Mouse (Mus musculus) intestine, embryonic 16.5 days (tissue): ENCODE results near the gene Tmem201. TPM values are rescaled to one million over a fixed set of nuclear protein-coding genes. Genes with fewer than 3 reads are reported as not detected.
A peak's percentile ranks its signal among the peaks of the same experiment; 100 is the strongest.

Source experiments
- ATAC-seq: fragments of 200-750 bp; cut with Nextera tagmentation; 2 replicates; pipeline ENCODE4 v1.8.0; 2017; ENCODE audit warnings: moderate TSS enrichment, moderate library complexity
- H3K27ac ChIP-seq: fragments of 300-500 bp; sonication (generic); 2 replicates; pipeline ENCODE4 v1.5.1; 2014; ENCODE audit warnings: mild to moderate bottlenecking, low read length
- H3K27me3 ChIP-seq: fragments of 300-500 bp; sonication (generic); replicated peaks from 2 replicates; pipeline ENCODE4 v1.6.1; 2014; ENCODE audit warnings: low read length, control low read depth, mixed read lengths; ENCODE audit not compliant: control insufficient read depth, insufficient read depth
- H3K36me3 ChIP-seq: fragments of 300-500 bp; sonication (generic); 2 replicates; pipeline ENCODE4 v1.6.1; 2014; ENCODE audit warnings: low read length, control low read depth; ENCODE audit not compliant: control insufficient read depth, insufficient read depth
- H3K4me1 ChIP-seq: fragments of 300-500 bp; sonication (generic); 2 replicates; pipeline ENCODE4 v1.6.1; 2014; ENCODE audit warnings: low read length, control low read depth, mixed read lengths; ENCODE audit not compliant: control insufficient read depth, insufficient read depth
- H3K4me2 ChIP-seq: fragments of 300-500 bp; sonication (generic); 2 replicates; pipeline ENCODE4 v1.6.1; 2014; ENCODE audit warnings: low read depth, low read length, control low read depth
- H3K4me3 ChIP-seq: fragments of 300-500 bp; sonication (generic); 2 replicates; pipeline ENCODE4 v1.5.1; 2014; ENCODE audit warnings: mild to moderate bottlenecking, low read length
- H3K9ac ChIP-seq: fragments of 300-500 bp; sonication (generic); 2 replicates; pipeline ENCODE4 v1.6.1; 2014; ENCODE audit warnings: low read depth, low read length
- H3K9me3 ChIP-seq: fragments of 300-500 bp; sonication (generic); 2 replicates; pipeline ENCODE4 v1.6.1; 2016; ENCODE audit warnings: low read length, control low read depth; ENCODE audit not compliant: control insufficient read depth
- WGBS: fragments of 180-500 bp; shearing (Covaris S2); extraction: QIAGEN DNeasy Blood & Tissue Kit; methylation state at CpG from one replicate; pipeline ENCODE4 v1.1.7; 2014; 5-methylcytosine and 5-hydroxymethylcytosine counted together
- polyA plus RNA-seq: library from polyadenylated mRNA; unstranded; fragments of >200 nt; fragmentation: Nextera tagmentation; extraction: Ambion mirVana; gene quantifications from 2 replicates; pipeline ENCODE4 v1.2.1, GENCODE M21; 2015

Tmem201 gene
- polyA plus RNA-seq, 1 experiment from 2014 or later, result 22.8 TPM

- peaks cover 16% of the 10 kb centered on the region; the same call in 1 of the 2 replicates for H3K36me3 ChIP-seq
- no peak overlapping the region for H3K4me2 ChIP-seq
- ATAC-seq, result no peak
- no peaks in the 10 kb centered on the region for H3K9me3 ChIP-seq
- WGBS, result 67% methylated on average over 15 of the region's 15 CpGs
- 0 out of 2 replicates have a peak, but pooled peaks cover under 1% of the 10 kb centered on the region for H3K4me1 ChIP-seq
- H3K4me3 ChIP-seq, result no peak overlapping the region
- H3K27ac ChIP-seq, result no peak overlapping the region
- no peak overlapping the region for H3K9ac ChIP-seq
- no peaks in the 10 kb centered on the region for H3K27me3 ChIP-seq
Observed at GRCm38 (mm10) chr4:149725661-149726350, 12.0 kb downstream of the Tmem201 start.

DNA sequence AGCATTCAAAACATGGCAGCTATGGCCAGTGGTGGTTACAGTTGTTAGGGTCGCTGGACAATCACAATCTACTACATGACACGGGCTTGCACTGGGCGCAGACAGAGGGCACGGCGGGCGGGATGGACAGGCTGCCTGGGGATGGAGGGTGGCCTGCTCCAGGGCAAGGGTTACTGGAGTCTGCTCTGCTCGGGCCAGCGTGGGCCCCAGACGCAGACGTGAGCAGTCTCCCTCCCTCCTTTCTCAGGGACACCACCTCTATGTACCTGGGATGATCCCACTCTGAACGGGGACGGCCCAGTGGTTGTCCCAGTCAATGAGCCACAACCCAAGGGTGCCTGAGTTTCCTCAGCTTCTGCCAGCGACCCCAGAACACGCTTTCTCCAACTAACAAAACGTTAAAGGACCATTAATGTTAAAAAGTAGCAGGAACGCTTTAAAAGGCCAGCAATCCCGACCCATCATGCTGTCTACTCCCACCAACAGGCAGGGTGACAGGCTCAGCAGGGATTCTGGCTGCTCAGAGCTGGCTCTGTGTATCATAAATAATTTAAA is 12.9 kb downstream of the Tmem201 start:
- H3K4me2 ChIP-seq, result no peak overlapping the region
- H3K36me3 ChIP-seq, result peaks cover 24% of the 10 kb centered on the region; the same call in 1 of the 2 replicates
- H3K27ac ChIP-seq, result no peak overlapping the region
- H3K4me3 ChIP-seq, result no peak overlapping the region
- H3K4me1 ChIP-seq, result no peaks in the 10 kb centered on the region
- no peaks in the 10 kb centered on the region for H3K9me3 ChIP-seq
- H3K27me3 ChIP-seq, result no peaks in the 10 kb centered on the region
- H3K9ac ChIP-seq, result no peak overlapping the region
- ATAC-seq, result no peak
- 90% methylated on average over 16 of the region's 17 CpGs for WGBS

DNA sequence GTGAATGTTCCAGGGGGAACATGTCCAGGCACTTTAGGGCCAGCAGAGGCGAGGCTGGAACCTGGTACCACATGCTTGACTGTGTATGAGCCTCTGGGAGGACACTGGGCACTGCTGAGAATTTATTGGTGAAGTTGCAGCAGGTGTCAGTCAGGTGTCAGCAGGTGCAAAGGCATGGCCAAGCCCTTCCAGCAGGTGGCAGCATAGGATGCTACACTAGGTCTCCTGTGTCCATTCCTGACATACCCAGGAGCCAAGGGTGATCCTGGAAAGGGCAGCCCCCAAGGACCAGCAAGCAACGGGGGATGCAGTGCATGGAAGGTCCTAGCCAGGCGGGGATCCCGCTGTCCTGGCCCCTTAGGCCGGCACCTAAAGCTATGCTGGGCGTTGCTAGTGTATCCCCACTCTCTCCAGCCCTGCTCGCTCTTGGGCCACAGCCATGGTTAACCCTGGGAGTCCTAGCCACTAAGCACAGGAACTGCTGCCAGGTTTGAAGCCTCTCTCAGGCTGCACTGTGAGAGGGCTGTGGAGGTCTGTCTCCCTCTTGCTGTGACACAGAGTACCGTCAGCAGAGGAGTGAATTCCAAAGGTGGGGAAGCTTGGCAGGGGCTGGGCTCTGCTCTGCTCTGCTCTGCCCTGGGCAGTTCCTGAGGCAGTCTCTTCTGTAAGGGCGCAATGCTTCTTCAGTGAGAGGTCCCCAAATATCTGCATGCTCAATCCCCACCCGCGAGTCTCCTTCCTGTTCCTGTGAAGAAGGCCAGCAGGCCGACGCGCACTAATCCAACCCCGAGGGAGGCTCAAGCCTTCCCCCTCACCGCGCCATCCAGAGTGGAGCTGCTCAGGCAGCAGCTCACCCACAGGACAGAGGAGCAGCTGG is 13.8 kb downstream of the Tmem201 start:
- peaks cover 25% of the 10 kb centered on the region; the same call in 1 of the 2 replicates for H3K36me3 ChIP-seq
- WGBS, result 75% methylated on average over 17 of the region's 17 CpGs
- H3K27me3 ChIP-seq, result no peaks in the 10 kb centered on the region
- H3K4me2 ChIP-seq, result no peak overlapping the region
- H3K9me3 ChIP-seq, result no peaks in the 10 kb centered on the region
- no peak overlapping the region for H3K27ac ChIP-seq
- no peak overlapping the region for H3K9ac ChIP-seq
- ATAC-seq, result peak; percentile 39; the same call in 1 of the 2 replicates
- H3K4me3 ChIP-seq, result no peak overlapping the region
- no peaks in the 10 kb centered on the region for H3K4me1 ChIP-seq

- Histone ChIP-seq H3K36me3 (peaks cover 32% of the 10 kb centered on the region), H3K27ac (no peak overlapping the region), H3K4me1 (no peaks in the 10 kb centered on the region), H3K9me3 (no peaks in the 10 kb centered on the region), H3K4me2 (no peak overlapping the region), H3K4me3 (no peak overlapping the region), H3K27me3 (no peaks in the 10 kb centered on the region), H3K9ac (no peak overlapping the region)
- WGBS, result 90% methylated on average over 12 of the region's 12 CpGs
- ATAC-seq, result no peak
Observed at GRCm38 (mm10) chr4:149723021-149723390, 14.8 kb downstream of the Tmem201 start.

DNA sequence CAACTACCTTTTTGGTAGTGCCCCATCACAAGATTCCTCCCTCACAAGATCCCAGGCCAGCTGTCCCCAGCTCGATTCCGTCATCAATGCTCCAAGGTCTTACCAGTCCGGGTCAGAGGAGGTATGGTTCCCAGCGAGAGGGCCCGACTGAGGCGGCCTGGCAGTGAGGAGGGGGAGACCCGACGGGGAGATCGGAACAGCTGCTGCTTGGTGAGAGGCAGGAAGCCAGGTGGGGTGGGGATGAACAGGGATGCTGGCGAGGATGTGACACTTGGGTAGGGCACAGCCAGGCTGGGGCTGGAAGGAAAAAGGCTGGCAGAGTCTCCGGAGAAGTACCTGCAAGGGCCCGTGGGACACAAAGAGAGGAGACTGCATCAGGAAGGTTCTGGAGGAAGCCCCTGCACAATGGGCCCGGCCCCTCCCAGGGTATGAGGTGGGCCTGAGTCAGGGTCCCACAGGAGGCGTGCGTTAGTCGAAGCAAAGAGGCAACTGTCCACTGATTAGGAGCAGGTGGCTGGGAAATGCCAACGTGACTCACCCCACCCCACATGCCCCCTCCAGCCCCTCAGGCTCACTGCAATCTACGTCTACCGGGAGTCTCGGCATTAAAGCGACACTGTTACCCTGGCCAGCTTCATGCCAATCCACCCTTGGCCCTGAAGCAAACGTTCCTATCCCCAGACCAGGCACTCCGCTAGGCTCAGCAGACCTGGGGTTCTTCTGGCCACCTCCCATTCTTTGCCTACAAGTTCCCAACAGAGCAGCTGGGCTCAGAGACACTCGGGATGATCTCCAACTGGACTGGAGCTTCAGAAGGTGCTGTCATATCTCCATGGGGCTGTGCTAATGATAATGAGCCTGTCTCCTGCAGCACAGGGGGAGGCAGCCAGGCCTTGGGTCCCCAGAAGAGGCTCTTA is 15.5 kb downstream of the Tmem201 start:
- ATAC-seq, result no peak
- WGBS, result 81% methylated on average over 24 of the region's 24 CpGs
- H3K36me3 ChIP-seq, result peaks cover 33% of the 10 kb centered on the region

DNA sequence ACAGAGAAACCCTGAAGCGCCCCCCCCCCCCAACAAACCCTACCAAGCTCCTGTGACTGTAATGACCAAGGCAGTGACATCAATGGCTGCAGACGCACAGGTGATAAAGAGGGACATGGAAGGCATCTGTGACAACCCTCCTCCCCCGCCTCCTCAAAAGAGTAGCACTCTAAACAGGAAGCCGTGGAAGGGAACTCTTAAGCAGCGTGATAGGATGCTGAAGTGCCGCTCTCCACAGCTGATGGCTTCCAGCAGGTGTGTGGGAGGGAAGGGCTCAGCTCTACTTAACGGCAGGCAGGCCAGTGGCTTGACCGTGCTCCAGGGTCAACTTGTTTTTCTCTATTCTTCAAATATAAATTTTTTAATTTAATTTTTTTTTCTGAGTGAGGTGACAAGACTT is 16.7 kb downstream of the Tmem201 start:
- Histone ChIP-seq H3K4me2 (no peak overlapping the region), H3K4me3 (no peak overlapping the region), H3K4me1 (no peaks in the 10 kb centered on the region), H3K9me3 (no peaks in the 10 kb centered on the region), H3K27me3 (no peaks in the 10 kb centered on the region), H3K9ac (no peak overlapping the region), H3K36me3 (peaks cover 30% of the 10 kb centered on the region), H3K27ac (no peak overlapping the region)
- WGBS, result 70% methylated on average over 8 of the region's 8 CpGs
- no peak for ATAC-seq

More for the DNA sequence above, 15.5 kb downstream of the Tmem201 start:
- H3K4me3 ChIP-seq, result no peak overlapping the region
- no peak overlapping the region for H3K9ac ChIP-seq
- no peaks in the 10 kb centered on the region for H3K27me3 ChIP-seq
- no peaks in the 10 kb centered on the region for H3K9me3 ChIP-seq
- no peak overlapping the region for H3K4me2 ChIP-seq
- no peak overlapping the region for H3K27ac ChIP-seq
- H3K4me1 ChIP-seq, result no peaks in the 10 kb centered on the region

DNA sequence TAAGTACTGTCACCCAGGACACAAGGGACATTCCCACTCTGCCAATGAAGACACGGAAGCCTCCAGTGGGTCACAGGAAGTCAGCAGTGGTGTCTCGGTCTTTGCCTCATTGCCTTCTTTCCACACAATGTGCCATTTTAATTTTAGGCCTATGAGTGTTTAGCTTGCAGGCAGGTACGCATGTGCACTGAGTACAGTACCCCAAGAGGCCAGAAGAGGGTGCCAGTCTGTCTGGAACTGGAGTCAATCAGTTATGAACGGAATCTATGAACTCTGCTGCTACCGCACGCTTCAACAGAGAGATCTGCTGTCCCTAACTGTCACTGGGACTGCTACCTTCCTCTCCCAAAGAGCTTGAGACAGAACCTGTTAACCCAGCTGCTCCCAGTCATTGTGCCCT is 18.2 kb downstream of the Tmem201 start:
- Histone ChIP-seq H3K27me3 (no peaks in the 10 kb centered on the region), H3K4me2 (no peak overlapping the region), H3K9ac (no peak overlapping the region), H3K27ac (no peak overlapping the region), H3K36me3 (peaks cover 33% of the 10 kb centered on the region), H3K9me3 (no peaks in the 10 kb centered on the region), H3K4me1 (no peaks in the 10 kb centered on the region), H3K4me3 (no peak overlapping the region)
- ATAC-seq, result no peak
- 78% methylated on average over 6 of the region's 6 CpGs for WGBS

DNA sequence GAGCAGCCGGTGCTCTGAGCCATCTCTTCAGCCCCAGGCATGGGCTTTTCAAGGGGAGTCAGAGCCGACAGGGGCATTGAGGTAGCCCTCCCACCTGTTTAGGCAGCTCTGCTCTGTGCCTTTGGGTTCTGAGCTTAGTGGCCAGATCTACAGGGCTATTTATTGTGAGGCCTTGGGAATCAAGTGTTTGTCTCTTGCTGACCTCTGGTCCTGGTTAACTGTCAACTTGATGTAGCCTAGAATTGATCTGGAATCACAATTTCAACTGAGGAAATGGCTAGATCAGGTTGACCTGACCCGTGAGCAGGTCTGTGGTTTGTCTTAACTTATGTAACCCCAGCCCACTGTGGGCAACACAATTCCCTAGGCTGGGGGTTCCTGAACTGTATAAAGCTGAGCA is 23.3 kb downstream of the Tmem201 start:
- H3K4me1 ChIP-seq, result 0 out of 2 replicates have a peak, but pooled peaks cover 3% of the 10 kb centered on the region
- H3K4me3 ChIP-seq, result no peak overlapping the region
- no peak overlapping the region for H3K9ac ChIP-seq
- H3K4me2 ChIP-seq, result no peak overlapping the region
- no peaks in the 10 kb centered on the region for H3K9me3 ChIP-seq
- peaks cover 19% of the 10 kb centered on the region for H3K36me3 ChIP-seq
- no peak for ATAC-seq
- 73% methylated on average over 3 of the region's 3 CpGs for WGBS
- H3K27me3 ChIP-seq, result no peaks in the 10 kb centered on the region
- H3K27ac ChIP-seq, result no peak overlapping the region
